Mouse (Mus musculus) 3134 (cell line): ENCODE measurements at regions not wholly inside any gene's neighbourhood (a gene's known extent, or its start where the extent isn't known, plus 50 kb on each side); places are given as distances from the start of the nearest gene placed in this dataset.

Experiments
- DNase-seq: peaks from one replicate; pipeline ENCODE4 v3.0.0-alpha.2; 2011; ENCODE audit warnings: low spot score; ENCODE audit not compliant: insufficient read length; ENCODE audit errors: extremely low read depth

DNA sequence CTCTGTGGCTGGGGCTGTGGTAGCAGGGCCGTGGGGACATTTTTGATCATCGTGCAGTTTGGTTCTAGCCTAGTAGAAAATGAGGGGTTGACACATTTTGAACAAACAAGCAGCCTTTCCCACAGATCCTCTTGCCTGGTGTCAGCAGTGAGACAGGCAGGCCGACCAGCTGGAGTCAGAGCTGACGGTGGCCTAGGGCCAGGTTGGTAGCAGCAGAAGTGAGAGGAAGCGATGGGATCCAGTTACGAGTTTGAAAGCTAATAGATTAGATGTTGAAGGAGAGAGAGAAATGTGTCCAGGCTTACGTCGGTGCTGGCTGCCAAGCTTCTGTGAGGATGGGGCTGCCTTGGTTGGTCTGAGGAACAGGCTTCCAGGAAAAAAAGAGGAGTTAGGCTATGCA is 134.1 kb upstream of the Grik3 start:
- no peak for DNase-seq

GRCm38 (mm10) chr4:125354742-125355141 is 135.8 kb upstream of the Grik3 start:
- no peak for DNase-seq

DNA sequence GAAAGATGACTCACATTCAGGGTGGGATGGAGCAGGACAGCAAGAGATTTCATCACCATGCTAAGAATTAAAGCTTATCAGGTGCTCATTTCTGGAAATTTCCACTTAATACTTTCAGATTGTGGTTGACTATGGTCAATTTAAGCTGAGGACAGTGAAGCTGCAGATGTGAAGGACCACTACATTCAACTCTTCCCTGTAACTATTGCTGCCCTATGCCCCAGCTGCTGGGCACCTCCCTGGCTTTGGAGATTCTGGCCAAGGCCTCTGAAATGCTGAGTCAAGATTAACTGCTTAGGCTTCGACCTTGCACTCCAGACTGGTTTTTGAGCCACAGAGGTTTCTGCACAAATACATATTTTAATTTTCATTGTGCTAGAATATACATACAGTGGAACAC is 140.4 kb upstream of the Grik3 start:
- no peak for DNase-seq

DNA sequence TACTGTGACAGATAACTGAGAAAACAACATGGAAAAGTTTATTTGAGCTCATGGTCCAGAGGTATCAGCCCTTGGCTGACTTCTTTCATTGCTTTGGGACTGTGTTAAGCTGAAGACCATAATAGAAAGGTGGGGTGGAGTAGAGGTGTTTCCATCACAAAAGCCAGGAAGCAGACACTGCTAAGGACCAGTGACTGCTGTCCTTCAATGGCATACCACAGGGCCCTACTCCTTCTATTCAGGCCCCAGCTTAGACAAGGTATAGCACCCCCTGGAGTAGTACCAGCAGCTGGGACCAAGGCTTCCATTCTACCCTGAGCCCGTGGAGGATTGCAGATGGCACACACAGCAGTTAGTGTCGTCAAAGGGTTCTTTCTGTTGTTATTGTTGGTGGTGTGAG is 151.4 kb upstream of the Grik3 start:
- DNase-seq: no peak

GRCm38 (mm10) chr4:125328806-125329205 is 161.7 kb upstream of the Grik3 start:
- no peak for DNase-seq

DNA sequence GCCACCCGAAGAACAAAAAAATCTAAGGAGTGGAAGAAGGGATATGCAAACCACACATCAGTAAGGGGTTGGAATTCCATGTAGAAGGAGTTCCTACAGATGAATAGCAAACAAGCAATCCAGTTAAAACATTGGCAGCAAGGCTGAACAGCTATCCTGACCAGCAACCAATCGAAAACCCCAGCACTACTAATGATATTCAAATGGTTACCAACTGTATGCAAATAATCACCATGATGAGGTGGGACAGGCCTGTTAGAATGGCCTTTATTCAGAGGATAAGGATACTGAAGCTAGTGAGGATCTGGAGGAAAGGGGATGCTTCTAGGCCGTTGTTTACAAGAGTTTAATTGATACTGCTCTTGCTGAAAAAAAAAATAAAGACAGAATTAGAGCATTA is 166.0 kb upstream of the Grik3 start:
- DNase-seq: no peak

- no peak for DNase-seq
Measured at GRCm38 (mm10) chr4:125319343-125319742, 171.2 kb upstream of the Grik3 start.

DNA sequence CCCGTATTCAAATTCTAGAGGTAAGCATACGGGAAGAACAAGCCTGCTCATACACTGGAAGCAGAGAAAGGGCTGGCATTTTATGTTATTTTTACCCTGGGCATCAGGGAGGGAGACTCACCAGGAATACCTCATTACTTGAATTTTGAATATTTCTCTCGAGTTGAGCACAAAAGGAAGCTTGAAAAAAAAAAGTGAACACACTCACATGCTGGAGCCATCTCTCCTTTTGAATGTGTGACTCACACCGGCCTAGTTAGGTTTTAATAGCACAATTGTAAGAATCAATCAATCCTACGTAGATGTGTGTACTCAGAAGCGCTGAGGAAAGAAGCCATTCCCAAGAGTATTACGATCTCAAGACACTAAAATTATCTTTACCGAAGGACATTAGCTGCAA is 172.2 kb upstream of the Grik3 start:
- no peak for DNase-seq

- no peak for DNase-seq
Measured at GRCm38 (mm10) chr4:125316876-125317275, 173.6 kb upstream of the Grik3 start.

DNA sequence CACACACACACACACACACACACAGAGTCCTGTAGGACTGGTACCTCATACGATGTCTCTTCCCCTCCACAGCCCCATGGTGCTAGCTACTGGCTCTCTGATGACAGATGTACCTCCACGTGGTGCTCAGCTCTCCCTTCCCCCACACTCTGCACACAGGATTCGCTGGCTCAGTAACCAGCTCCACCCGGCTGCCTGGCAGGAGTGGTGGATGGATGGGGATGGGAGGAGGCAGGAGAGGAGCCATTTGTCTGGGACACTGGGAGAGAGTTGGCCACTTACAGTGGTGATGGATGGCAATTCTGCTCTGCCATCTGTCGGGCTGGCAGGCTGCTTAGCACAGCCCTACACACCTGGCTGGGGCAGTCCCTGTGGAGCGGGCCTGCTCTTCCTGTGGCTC is 174.7 kb upstream of the Grik3 start:
- no peak for DNase-seq

DNA sequence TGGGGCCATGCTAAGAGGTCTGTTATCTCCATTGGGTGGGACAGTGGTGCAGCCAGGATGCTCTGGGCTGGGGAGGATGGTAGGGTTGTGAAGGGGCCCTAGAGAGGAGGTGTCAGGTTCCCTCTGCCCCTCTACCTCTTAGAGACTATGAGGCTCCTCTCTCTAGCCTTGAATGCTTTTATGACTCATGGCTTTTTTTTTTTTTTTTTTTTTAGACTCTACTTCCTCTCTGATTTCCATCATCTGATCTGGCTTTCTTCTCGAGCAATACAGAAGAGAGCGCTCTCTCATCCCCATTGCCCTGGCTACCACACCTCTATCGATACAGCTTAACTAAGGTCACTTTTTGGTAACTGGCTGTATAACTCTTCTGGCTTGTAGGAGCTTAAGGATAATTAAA is 176.6 kb upstream of the Grik3 start:
- no peak for DNase-seq

- DNase-seq: no peak
Measured at GRCm38 (mm10) chr4:125313252-125313651, 177.2 kb upstream of the Grik3 start.

DNA sequence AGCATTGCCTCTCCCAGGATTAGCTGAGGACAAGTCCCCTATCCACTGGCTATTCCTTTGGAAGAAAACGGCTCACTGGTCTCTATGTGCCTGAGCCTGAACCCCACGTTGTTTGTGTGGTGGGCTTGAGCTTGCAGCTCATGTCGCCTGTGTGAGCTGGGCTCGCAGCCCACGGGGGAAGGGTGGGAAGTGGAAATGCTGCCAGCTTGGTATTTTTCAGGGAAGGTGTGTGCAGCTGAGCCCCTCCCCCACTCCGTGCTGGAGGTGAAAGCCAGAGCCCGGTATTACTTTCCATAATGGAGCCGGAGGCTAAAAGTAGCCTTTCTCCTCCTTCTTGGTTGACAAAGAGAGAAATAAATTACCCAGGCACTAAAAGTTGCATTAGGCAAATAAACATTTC is 180.5 kb upstream of the Zc3h12a start:
- no peak for DNase-seq

- DNase-seq: no peak
Measured at GRCm38 (mm10) chr4:125305766-125306165, 178.1 kb upstream of the Zc3h12a start.

- no peak for DNase-seq
Measured at GRCm38 (mm10) chr4:125302660-125303059, 175.0 kb upstream of the Zc3h12a start.

- no peak for DNase-seq
Measured at GRCm38 (mm10) chr4:125300503-125301457, 173.1 kb upstream of the Zc3h12a start.

- no peak for DNase-seq
Measured at GRCm38 (mm10) chr4:125290761-125291160, 163.1 kb upstream of the Zc3h12a start.

DNA sequence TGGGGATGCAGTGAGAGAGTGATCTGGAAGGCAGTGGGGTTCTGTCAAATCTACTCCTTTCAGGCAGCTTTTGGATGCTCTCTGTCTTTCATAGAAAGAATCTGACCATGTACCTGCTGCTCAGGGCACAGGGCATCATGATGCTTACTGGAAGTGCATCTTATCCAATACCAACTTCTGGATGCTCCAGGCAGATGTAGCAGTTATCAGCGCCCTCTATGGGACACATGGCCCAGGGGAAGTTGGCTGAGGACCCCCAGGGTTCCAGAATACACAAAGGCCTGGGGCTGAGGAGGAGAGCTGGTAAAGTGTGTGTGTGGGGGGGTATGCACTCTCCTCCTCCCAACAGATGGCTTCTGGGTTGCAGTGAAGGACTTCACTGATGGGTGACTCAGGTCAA is 162.1 kb upstream of the Zc3h12a start:
- DNase-seq: no peak

DNA sequence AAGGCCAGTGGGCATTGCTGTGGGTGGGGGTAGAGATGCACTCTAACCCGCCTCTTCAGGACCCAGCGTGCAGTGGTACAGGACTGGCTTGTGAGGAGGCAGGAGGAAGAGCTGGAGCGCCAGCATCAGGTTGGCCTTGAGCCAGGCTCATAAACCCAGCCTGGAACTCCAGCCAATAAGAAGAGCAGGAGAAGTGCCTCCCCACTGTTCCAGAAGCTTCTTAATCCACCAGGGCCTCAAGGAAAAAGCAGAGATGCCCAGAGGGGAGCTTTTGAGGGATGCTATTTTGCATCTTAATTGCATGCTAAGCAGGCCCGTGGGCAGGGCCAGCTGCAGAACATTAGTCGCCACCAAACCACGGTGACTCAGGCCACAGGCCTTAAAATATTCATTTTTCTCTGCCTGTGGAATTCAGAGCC is 161.4 kb upstream of the Zc3h12a start:
- peak; percentile 34 for DNase-seq

GRCm38 (mm10) chr4:125282974-125283319 is 155.3 kb upstream of the Zc3h12a start:
- no peak for DNase-seq

- DNase-seq: no peak
Measured at GRCm38 (mm10) chr4:125282154-125282973, 154.7 kb upstream of the Zc3h12a start.

GRCm38 (mm10) chr4:125279165-125279564 is 151.5 kb upstream of the Zc3h12a start:
- DNase-seq: no peak
